8 mouse cellular contexts compared by ENCODE assay signal in the genomic region with DNA sequence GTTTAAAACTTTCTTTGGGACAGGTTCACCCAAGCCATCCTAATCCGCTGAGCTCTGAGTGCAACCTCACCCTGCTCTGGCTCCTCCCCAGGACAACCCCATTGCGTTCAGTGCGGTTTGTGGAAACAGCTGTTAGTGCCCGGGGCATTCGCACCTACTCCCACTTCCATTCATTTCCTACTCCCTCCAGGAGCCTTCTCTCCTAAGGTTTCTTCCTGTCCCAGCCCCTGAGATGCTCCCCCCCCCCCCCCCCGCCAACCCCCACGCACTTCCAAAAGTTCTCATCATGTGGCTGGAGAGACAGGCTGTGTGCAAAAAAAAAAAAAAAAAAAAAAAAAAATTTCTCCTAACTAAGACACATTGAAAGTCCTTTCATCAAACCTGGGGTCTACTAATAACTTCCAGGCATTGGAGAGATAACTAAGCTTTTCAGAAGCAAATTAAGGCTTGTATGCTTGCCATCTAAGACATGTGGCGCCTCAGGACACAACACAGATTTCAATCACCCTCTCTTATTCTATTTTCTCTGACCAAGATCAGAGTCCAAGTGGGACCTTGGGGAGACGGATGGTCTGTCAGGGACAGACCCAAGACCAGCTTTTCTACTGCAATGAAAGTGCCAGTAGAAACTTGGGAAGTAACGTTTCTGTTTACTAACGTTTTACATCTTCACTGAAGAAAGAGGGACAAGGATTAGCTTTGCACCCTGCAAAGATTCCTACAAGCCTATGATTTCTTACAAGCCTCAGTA. TPM values are rescaled to one million over a fixed set of nuclear protein-coding genes. Genes with fewer than 3 reads are reported as not detected.
A peak's percentile ranks its signal among the peaks of the same experiment; 100 is the strongest.
DNase-seq lines count a peak whose midpoint lies in the region; ATAC-seq lines count a peak whose summit lies in the region.

No protein-coding gene starts in this region.

- H3K36me3 ChIP-seq in kidney, embryonic 16.5 days (ENCODE audit: insufficient read depth, low read length): peaks cover 11% of the 10 kb centered on the region
- no peaks in the 10 kb centered on the region for H3K36me3 ChIP-seq in hindbrain, embryonic 14.5 days (replicated peaks; ENCODE audit: control insufficient read depth, insufficient read depth)
- no peaks in the 10 kb centered on the region for H3K36me3 ChIP-seq in midbrain, embryonic 15.5 days (replicated peaks)

- H3K4me3 ChIP-seq in kidney, embryonic 16.5 days (ENCODE audit: low read length): peak overlapping the region; percentile 95
- peak overlapping the region; percentile 98 for H3K4me3 ChIP-seq in brown adipose tissue, adult 24 weeks (ENCODE audit: insufficient read depth, low read depth, low read length)
- H3K4me3 ChIP-seq in hindbrain, embryonic 14.5 days (replicated peaks; ENCODE audit: low read length): peak overlapping the region; percentile 87
- peak overlapping the region; percentile 94 for H3K4me3 ChIP-seq in midbrain, embryonic 15.5 days

- DNase-seq in kidney, adult 11 months: no peak
- no peak for DNase-seq in hindbrain, embryonic 14.5 days (ENCODE audit: low spot score)
- no peak for DNase-seq in cerebellum, adult 9-11 months
- DNase-seq in cerebellum, adult 11-12 months: no peak
- no peak for DNase-seq in left cerebral cortex, postnatal 4 days

- H3K4me2 ChIP-seq in kidney, embryonic 16.5 days (replicated peaks; ENCODE audit: low read depth, low read length): peak overlapping the region; percentile 65
- peak overlapping the region; percentile 53 for H3K4me2 ChIP-seq in hindbrain, embryonic 14.5 days (replicated peaks)
- peak overlapping the region; percentile 70 for H3K4me2 ChIP-seq in midbrain, embryonic 15.5 days

- no peak; the same call in 1 of the 2 replicates for ATAC-seq in kidney, embryonic 16.5 days (ENCODE audit: low FRiP score, low TSS enrichment)
- no peak for ATAC-seq in hindbrain, embryonic 14.5 days (ENCODE audit: low FRiP score)
- ATAC-seq in midbrain, embryonic 15.5 days (replicated peaks): no peak

- WGBS in kidney, embryonic 16.5 days: 26% methylated on average over 11 of the region's 11 CpGs
- 30% methylated on average over 10 of the region's 11 CpGs for WGBS in hindbrain, embryonic 14.5 days
- WGBS in midbrain, embryonic 15.5 days: 32% methylated on average over 10 of the region's 11 CpGs

- H3K27me3 ChIP-seq in kidney, embryonic 16.5 days (ENCODE audit: insufficient read depth, low read length): no peaks in the 10 kb centered on the region
- H3K27me3 ChIP-seq in hindbrain, embryonic 14.5 days (ENCODE audit: control insufficient read depth, insufficient read depth, low read length): no peaks in the 10 kb centered on the region
- H3K27me3 ChIP-seq in midbrain, embryonic 15.5 days (replicated peaks): no peaks in the 10 kb centered on the region

- intact Hi-C loops in left cerebral cortex, postnatal 4 days (cut with DNase I): no loop called here

- peak overlapping the region; percentile 94 for H3K9ac ChIP-seq in kidney, embryonic 16.5 days (replicated peaks; ENCODE audit: low read length)
- H3K9ac ChIP-seq in hindbrain, embryonic 14.5 days: peak overlapping the region; percentile 80; the same call in 1 of the 2 replicates
- H3K9ac ChIP-seq in midbrain, embryonic 15.5 days: no peak overlapping the region

- no peaks in the 10 kb centered on the region for H3K9me3 ChIP-seq in kidney, embryonic 16.5 days (ENCODE audit: low read length)
- no peaks in the 10 kb centered on the region for H3K9me3 ChIP-seq in hindbrain, embryonic 14.5 days (ENCODE audit: control insufficient read depth, low read length)
- H3K9me3 ChIP-seq in midbrain, embryonic 15.5 days: no peaks in the 10 kb centered on the region

- H3K27ac ChIP-seq in kidney, embryonic 16.5 days (ENCODE audit: low read length): no peak overlapping the region; the same call in 1 of the 2 replicates
- H3K27ac ChIP-seq in brown adipose tissue, adult 24 weeks (replicated peaks; ENCODE audit: low read depth, low read length): no peak overlapping the region
- no peak overlapping the region for H3K27ac ChIP-seq in hindbrain, embryonic 14.5 days
- no peak overlapping the region for H3K27ac ChIP-seq in midbrain, embryonic 15.5 days

- H3K4me1 ChIP-seq in kidney, embryonic 16.5 days (ENCODE audit: insufficient read depth, low read length): peaks cover 10% of the 10 kb centered on the region; the same call in 1 of the 2 replicates
- no peaks in the 10 kb centered on the region for H3K4me1 ChIP-seq in brown adipose tissue, adult 24 weeks (ENCODE audit: control insufficient read depth, insufficient read depth, insufficient read length, low read length)
- H3K4me1 ChIP-seq in hindbrain, embryonic 14.5 days (replicated peaks; ENCODE audit: control insufficient read depth, insufficient read depth, low read length): 0 out of 2 replicates have a peak, but pooled peaks cover 7% of the 10 kb centered on the region
- peaks cover 3% of the 10 kb centered on the region; the same call in 1 of the 2 replicates for H3K4me1 ChIP-seq in midbrain, embryonic 15.5 days

RNA-seq across cellular contexts. Expression of gene Cep72, which starts 0.5 kb away (rescaled TPM):
- 17.8 and 18.4 TPM in 2 replicates for polyA plus RNA-seq in kidney, embryonic 16.5 days (2015; fragmentation: Nextera tagmentation; extraction: Ambion mirVana)
- polyA plus RNA-seq in brown adipose tissue, adult 24 weeks (2012; ENCODE audit: insufficient read depth, insufficient read length, missing spikeins): 1.8 and 1.9 TPM in 2 replicates
- 7.5 and 9.3 TPM in 2 replicates for polyA plus RNA-seq in hindbrain, embryonic 14.5 days (2014; fragmentation: Nextera tagmentation; extraction: Ambion mirVana)
- 7.6 and 9.0 TPM in 2 replicates for polyA plus RNA-seq in midbrain, embryonic 15.5 days (2015; fragmentation: Nextera tagmentation; extraction: Ambion mirVana)
- total RNA-seq in left cerebral cortex, postnatal 4 days (2021): 1 to 10 TPM; 4.1 to 4.4 TPM

RNA-seq across cellular contexts. Expression of gene Tppp, which starts 53.3 kb away (rescaled TPM):
- 0.71 and 0.84 TPM in 2 replicates for polyA plus RNA-seq in kidney, embryonic 16.5 days (2015; fragmentation: Nextera tagmentation; extraction: Ambion mirVana)
- polyA plus RNA-seq in brown adipose tissue, adult 24 weeks (2012; ENCODE audit: insufficient read depth, insufficient read length, missing spikeins): 15.1 and 18.7 TPM in 2 replicates
- 13.4 and 15.7 TPM in 2 replicates for polyA plus RNA-seq in hindbrain, embryonic 14.5 days (2014; fragmentation: Nextera tagmentation; extraction: Ambion mirVana)
- 11.1 and 12.2 TPM in 2 replicates for polyA plus RNA-seq in midbrain, embryonic 15.5 days (2015; fragmentation: Nextera tagmentation; extraction: Ambion mirVana)
- total RNA-seq in left cerebral cortex, postnatal 4 days (2021): 10 to 100 TPM; 37.7 to 37.9 TPM

RNA-seq across cellular contexts. Expression of gene Slc9a3, which starts 58.7 kb away (rescaled TPM):
- 3.7 and 4.2 TPM in 2 replicates for polyA plus RNA-seq in kidney, embryonic 16.5 days (2015; fragmentation: Nextera tagmentation; extraction: Ambion mirVana)
- polyA plus RNA-seq in brown adipose tissue, adult 24 weeks (2012; ENCODE audit: insufficient read depth, insufficient read length, missing spikeins): not detected in 2 replicates
- 0.46 TPM in 1 of 2 replicates, not detected in the other for polyA plus RNA-seq in hindbrain, embryonic 14.5 days (2014; fragmentation: Nextera tagmentation; extraction: Ambion mirVana)
- 0.26 TPM in 1 of 2 replicates, not detected in the other for polyA plus RNA-seq in midbrain, embryonic 15.5 days (2015; fragmentation: Nextera tagmentation; extraction: Ambion mirVana)
- total RNA-seq in left cerebral cortex, postnatal 4 days (2021): 1 to 10 TPM in 1 of 2 experiments, under 1 TPM in 1; 0.42 to 1.2 TPM
